Mouse (Mus musculus) cerebral cortex, adult 2 months (tissue): ENCODE data around the gene Apol9a.

Experiments used
- WGBS: fragments of 180-500 bp; shearing (Covaris S2); methylation state at CpG from one replicate; pipeline ENCODE4 v1.1.7; 2018; 5-methylcytosine and 5-hydroxymethylcytosine counted together

The Apol9a gene

GRCm38 (mm10) chr15:77411035-77411434 lies at the start of gene Apol9a:
Gene Apol9a (minus strand): TSS chr15:77411135.
- 91% methylated on average over 1 of the region's 4 CpGs for WGBS

GRCm38 (mm10) chr15:77449927-77450326 lies 39.0 kb upstream of the Apol9a start:
- 60% methylated on average over 10 of the region's 10 CpGs for WGBS

- WGBS, result 95% methylated on average over 2 of the region's 2 CpGs
These were observed 36.5 kb upstream of the Apol9a start, which contains the start of gene Apol7b for GRCm38 (mm10) chr15:77447392-77447791. Gene Apol7b (minus strand): TSS chr15:77447492.

- WGBS, result 88% methylated on average over 1 of the region's 1 CpGs
These were observed 34.7 kb upstream of the Apol9a start for GRCm38 (mm10) chr15:77445668-77446067.

GRCm38 (mm10) chr15:77444746-77445145 lies 33.8 kb upstream of the Apol9a start:
- WGBS, result 23% methylated on average over 8 of the region's 8 CpGs

GRCm38 (mm10) chr15:77428690-77429448 lies 17.9 kb upstream of the Apol9a start:
- 53% methylated on average over 9 of the region's 10 CpGs for WGBS

GRCm38 (mm10) chr15:77422925-77423324 lies 12.0 kb upstream of the Apol9a start:
- 40% methylated on average over 5 of the region's 7 CpGs for WGBS

- 80% methylated on average over 1 of the region's 3 CpGs for WGBS
These were observed 8.7 kb upstream of the Apol9a start for GRCm38 (mm10) chr15:77419657-77420056.

GRCm38 (mm10) chr15:77416655-77417333 lies 5.9 kb upstream of the Apol9a start:
- WGBS, result 24% methylated on average over 4 of the region's 10 CpGs

- WGBS, result 78% methylated on average over 2 of the region's 2 CpGs
These were observed 4.7 kb upstream of the Apol9a start for GRCm38 (mm10) chr15:77415653-77416052.

- 38% methylated on average over 4 of the region's 4 CpGs for WGBS
These were observed 1.8 kb upstream of the Apol9a start for GRCm38 (mm10) chr15:77412695-77413094.

- 55% methylated on average over 10 of the region's 10 CpGs for WGBS
These were observed 4.6 kb downstream of the Apol9a start for GRCm38 (mm10) chr15:77406370-77406769.

GRCm38 (mm10) chr15:77399027-77399426 lies 11.9 kb downstream of the Apol9a start, which contains the start of gene Apol7a:
Gene Apol7a (minus strand): TSS chr15:77399110.
- 49% methylated on average over 9 of the region's 9 CpGs for WGBS

GRCm38 (mm10) chr15:77397450-77398132 lies 13.3 kb downstream of the Apol9a start:
- WGBS, result 51% methylated on average over 11 of the region's 11 CpGs

GRCm38 (mm10) chr15:77393832-77394231 lies 17.1 kb downstream of the Apol9a start:
- 75% methylated on average over 3 of the region's 3 CpGs for WGBS

- WGBS, result 94% methylated on average over 2 of the region's 2 CpGs
These were observed 23.5 kb downstream of the Apol9a start for GRCm38 (mm10) chr15:77387462-77387861.

GRCm38 (mm10) chr15:77384340-77385030 lies 26.4 kb downstream of the Apol9a start:
- 88% methylated on average over 7 of the region's 7 CpGs for WGBS

GRCm38 (mm10) chr15:77382880-77383279 lies 28.1 kb downstream of the Apol9a start:
- WGBS, result 82% methylated on average over 1 of the region's 1 CpGs

GRCm38 (mm10) chr15:77382271-77382850 lies 28.6 kb downstream of the Apol9a start:
- 85% methylated on average over 11 of the region's 11 CpGs for WGBS

GRCm38 (mm10) chr15:77381481-77381880 lies 29.5 kb downstream of the Apol9a start:
- WGBS, result 82% methylated on average over 6 of the region's 6 CpGs

GRCm38 (mm10) chr15:77379921-77380320 lies 31.0 kb downstream of the Apol9a start:
- 42% methylated on average over 4 of the region's 4 CpGs for WGBS
